9 mouse cellular contexts compared by ENCODE assay signal in the genomic region with DNA sequence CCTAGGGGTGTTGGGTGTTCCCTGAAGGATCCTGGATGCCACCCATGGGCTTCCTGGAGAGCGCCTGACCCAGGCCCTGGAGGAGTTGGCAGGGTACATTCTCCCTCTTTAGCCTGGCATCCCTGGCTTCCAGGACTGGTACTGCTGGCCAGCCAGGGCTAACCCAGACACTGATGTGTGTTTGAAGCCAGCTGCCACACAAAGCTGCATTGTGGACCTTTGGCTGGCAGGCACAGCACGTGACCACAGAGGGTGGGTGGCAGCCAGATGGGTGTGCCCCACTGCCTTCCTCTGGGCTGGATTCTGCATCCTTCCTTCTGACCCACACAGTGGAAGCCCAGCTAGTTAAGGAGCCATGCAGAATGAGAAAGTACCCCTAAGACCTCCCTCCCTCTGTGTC. TPM values are rescaled to one million over a fixed set of nuclear protein-coding genes. Genes with fewer than 3 reads are reported as not detected.
DNase-seq lines count a peak whose midpoint lies in the region; ATAC-seq and TF ChIP-seq lines count a peak whose summit lies in the region.
"Had no signal": no experiment of that assay in that cellular context is flagged by ENCODE, and none has a peak within 500 bp of the region (broad histone marks: within the 10 kb centered on the region; RNA-seq: fewer than 3 reads in every experiment).

No protein-coding gene starts in this region.

- H3K36me3 ChIP-seq in intestine, embryonic 14.5 days (ENCODE audit: control insufficient read depth, insufficient read depth, low read length) = no peaks in the 10 kb centered on the region
- H3K36me3 ChIP-seq in limb, embryonic 14.5 days (ENCODE audit: control insufficient read depth, insufficient read depth, low read length) = no peaks in the 10 kb centered on the region
- H3K36me3 ChIP-seq in midbrain, embryonic 16.5 days (ENCODE audit: control insufficient read depth, insufficient read depth, low read length) = no peaks in the 10 kb centered on the region

- H3K9me3 ChIP-seq in intestine, embryonic 14.5 days (ENCODE audit: control insufficient read depth, low read length) = no peaks in the 10 kb centered on the region
- no peaks in the 10 kb centered on the region for H3K9me3 ChIP-seq in limb, embryonic 14.5 days (ENCODE audit: control insufficient read depth, low read length)
- H3K9me3 ChIP-seq in midbrain, embryonic 16.5 days (replicated peaks; ENCODE audit: control insufficient read depth, low read length, poor library complexity, severe bottlenecking) = no peaks in the 10 kb centered on the region

- peak; percentile 75 for ATAC-seq in common myeloid progenitor, adult 5-6 weeks (replicated peaks; ENCODE audit: low read depth, poor library complexity, severe bottlenecking)
- ATAC-seq in granulocyte monocyte progenitor cell, adult 5-6 weeks (replicated peaks; ENCODE audit: poor library complexity, severe bottlenecking) = peak; percentile 72
- ATAC-seq in intestine, embryonic 14.5 days (replicated peaks; ENCODE audit: low FRiP score, low TSS enrichment, low read depth) = peak; percentile 55
- ATAC-seq in limb, embryonic 14.5 days (ENCODE audit: low FRiP score, low read depth) = peak; percentile 68
- peak; percentile 91 for ATAC-seq in midbrain, embryonic 16.5 days

- no peak overlapping the region for H3K4me2 ChIP-seq in intestine, embryonic 14.5 days (ENCODE audit: low read length)
- no peak overlapping the region for H3K4me2 ChIP-seq in limb, embryonic 14.5 days (replicated peaks; ENCODE audit: low read depth, low read length, severe bottlenecking)
- no peak overlapping the region for H3K4me2 ChIP-seq in midbrain, embryonic 16.5 days (ENCODE audit: low read length)

- no peaks in the 10 kb centered on the region for H3K27me3 ChIP-seq in intestine, embryonic 14.5 days (replicated peaks; ENCODE audit: control insufficient read depth, insufficient read depth, low read length)
- no peaks in the 10 kb centered on the region for H3K27me3 ChIP-seq in limb, embryonic 14.5 days (ENCODE audit: control insufficient read depth, insufficient read depth, low read length)
- no peaks in the 10 kb centered on the region for H3K27me3 ChIP-seq in midbrain, embryonic 16.5 days (ENCODE audit: control insufficient read depth, insufficient read depth, low read depth, low read length)

- H3K9ac ChIP-seq in intestine, embryonic 14.5 days (ENCODE audit: low read length) = no peak overlapping the region
- H3K9ac ChIP-seq in limb, embryonic 14.5 days (ENCODE audit: low read depth, low read length, severe bottlenecking) = no peak overlapping the region
- H3K9ac ChIP-seq in midbrain, embryonic 16.5 days (ENCODE audit: low read depth, low read length) = no peak overlapping the region

- no peaks in the 10 kb centered on the region for H3K4me1 ChIP-seq in intestine, embryonic 14.5 days (replicated peaks; ENCODE audit: control insufficient read depth, insufficient read depth, low read length)
- H3K4me1 ChIP-seq in limb, embryonic 14.5 days (ENCODE audit: control insufficient read depth, insufficient read depth, low read length) = peaks cover 3% of the 10 kb centered on the region; the same call in 1 of the 2 replicates
- no peaks in the 10 kb centered on the region for H3K4me1 ChIP-seq in midbrain, embryonic 16.5 days (ENCODE audit: control insufficient read depth, insufficient read depth, low read length)

- no peak overlapping the region for H3K27ac ChIP-seq in intestine, embryonic 14.5 days (ENCODE audit: low read depth)
- peak overlapping the region; percentile 69 for H3K27ac ChIP-seq in limb, embryonic 14.5 days (replicated peaks; ENCODE audit: low read depth, low read length)
- H3K27ac ChIP-seq in midbrain, embryonic 16.5 days (ENCODE audit: low read length) = peak overlapping the region; percentile 35

- WGBS in intestine, embryonic 14.5 days = 78% methylated on average over 2 of the region's 2 CpGs
- 74% methylated on average over 2 of the region's 2 CpGs for WGBS in limb, embryonic 14.5 days
- 60% methylated on average over 2 of the region's 2 CpGs for WGBS in midbrain, embryonic 16.5 days

- DNase-seq in gastrocnemius, adult 18-20 months (ENCODE audit: low spot score) = peak; percentile 7
- no peak for DNase-seq in gastrocnemius, adult 8-10 months (ENCODE audit: low spot score in 2 of 2)
- no peak for DNase-seq in intestine, embryonic 14.5 days (ENCODE audit: low spot score)
- DNase-seq in limb, embryonic 14.5 days (ENCODE audit: low spot score) = peak; percentile 43
- DNase-seq in yolk sac, embryonic 10.5 days (ENCODE audit: low spot score) = no peak

- TF ChIP-seq POLR2A in limb, embryonic 14.5 days (IDR thresholded peaks at IDR 0.05; ENCODE audit: borderline replicate concordance, extremely low read depth, insufficient read depth, insufficient read length) = no peak

- no peak overlapping the region for H3K4me3 ChIP-seq in intestine, embryonic 14.5 days (ENCODE audit: low read depth, low read length)
- H3K4me3 ChIP-seq in limb, embryonic 14.5 days (replicated peaks; ENCODE audit: low read length) = no peak overlapping the region
- no peak overlapping the region for H3K4me3 ChIP-seq in midbrain, embryonic 16.5 days (ENCODE audit: low read depth, low read length)

RNA-seq across cellular contexts. Expression of gene Klf13, which starts 26.4 kb away (rescaled TPM):
- total RNA-seq in gastrocnemius, adult 18-20 months (2021) = 10 to 100 TPM; 33.3 to 55.3 TPM
- total RNA-seq in gastrocnemius, adult 8-10 months (2022) = 10 to 100 TPM; 35.8 to 65.5 (median 41.6) TPM
- total RNA-seq in common myeloid progenitor, adult 5-6 weeks (2017) = 16.4 and 20.1 TPM in 2 replicates
- total RNA-seq in granulocyte monocyte progenitor cell, adult 5-6 weeks (2014; fragmentation: Nextera tagmentation) = 39.9 and 51.5 TPM in 2 replicates
- 11.6 and 24.0 TPM in 2 replicates for total RNA-seq in granulocyte monocyte progenitor cell, adult 5-6 weeks (2017)
- polyA plus RNA-seq in intestine, embryonic 14.5 days (2014; fragmentation: Nextera tagmentation; extraction: Ambion mirVana) = 30.7 and 32.1 TPM in 2 replicates
- polyA plus RNA-seq in limb, embryonic 14.5 days (2012; rRNA removed) = 9.9 and 12.3 TPM in 2 replicates
- polyA plus RNA-seq in limb, embryonic 14.5 days (2014; fragmentation: Nextera tagmentation; extraction: Ambion mirVana) = 27.0 and 28.0 TPM in 2 replicates
- polyA plus RNA-seq in midbrain, embryonic 16.5 days (2015; fragmentation: Nextera tagmentation; extraction: Ambion mirVana) = 19.9 and 21.6 TPM in 2 replicates

RNA-seq across cellular contexts. Expression of gene E030018B13Rik, which starts 48.5 kb away (rescaled TPM):
- not detected for total RNA-seq in gastrocnemius, adult 18-20 months (2021)
- total RNA-seq in gastrocnemius, adult 8-10 months (2022) = not detected
- total RNA-seq in common myeloid progenitor, adult 5-6 weeks (2017) = not detected in 2 replicates
- not detected in 2 replicates for total RNA-seq in granulocyte monocyte progenitor cell, adult 5-6 weeks (2014; fragmentation: Nextera tagmentation)
- not detected in 2 replicates for total RNA-seq in granulocyte monocyte progenitor cell, adult 5-6 weeks (2017)
- 0.30 TPM in 1 of 2 replicates, not detected in the other for polyA plus RNA-seq in intestine, embryonic 14.5 days (2014; fragmentation: Nextera tagmentation; extraction: Ambion mirVana)
- polyA plus RNA-seq in limb, embryonic 14.5 days (2012; rRNA removed) = not detected in 2 replicates
- not detected in 2 replicates for polyA plus RNA-seq in limb, embryonic 14.5 days (2014; fragmentation: Nextera tagmentation; extraction: Ambion mirVana)
- polyA plus RNA-seq in midbrain, embryonic 16.5 days (2015; fragmentation: Nextera tagmentation; extraction: Ambion mirVana) = 0.21 TPM in 1 of 2 replicates, not detected in the other
- polyA plus RNA-seq: small intestine, adult 2 months had no signal

Comparison
In these comparisons a context has a peak if more than half of its experiments do, and no peak if none do; other contexts are left out.
1. DNase-seq: peak in gastrocnemius, adult 18-20 months (single experiment) and limb, embryonic 14.5 days (single experiment); none in gastrocnemius, adult 8-10 months (0 of 2), intestine, embryonic 14.5 days (single experiment) and yolk sac, embryonic 10.5 days (single experiment).
2. Peak in every context shown above with its lines, with median percentiles within 50 percentile points of each other: ATAC-seq.